Mouse (Mus musculus) lung, adult 18-20 months (tissue): ENCODE measurements around the gene Tnfrsf12a.

Source experiments
- DNase-seq, 2 experiments: peaks; one replicate each; pipeline ENCODE4 v3.0.0; 2022; ENCODE audit warnings: mixed read lengths in 2 of 2

Gene Tnfrsf12a

GRCm38 (mm10) chr17:23677236-23677679 is at the start of gene Tnfrsf12a:
Gene Tnfrsf12a (minus strand): TSS chr17:23677468.
- DNase-seq: peak; percentile 90 to 92

DNA sequence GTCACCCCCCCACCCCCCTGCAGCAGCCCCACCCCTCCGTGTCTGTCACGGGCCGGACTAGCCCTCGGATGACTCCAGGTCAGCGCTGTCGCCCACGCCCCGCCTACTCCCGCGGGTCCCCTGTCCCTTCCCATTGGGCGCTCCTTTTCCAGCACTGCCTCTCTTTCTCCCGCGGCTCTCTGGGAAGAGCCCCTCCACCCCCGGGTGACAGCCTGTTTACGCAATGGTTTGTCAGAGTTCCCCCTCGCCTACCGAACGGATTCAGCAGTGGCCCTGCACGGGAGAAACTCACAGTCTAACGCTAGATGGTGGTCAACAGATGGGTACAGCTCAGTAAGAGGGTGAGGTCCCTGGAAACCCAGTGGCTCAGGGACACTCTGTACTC is 49.5 kb upstream of the Tnfrsf12a start:
- peak; percentile 83 to 89 for DNase-seq

GRCm38 (mm10) chr17:23725999-23726757 is 48.9 kb upstream of the Tnfrsf12a start, which contains the start of gene Pkmyt1:
Gene Pkmyt1 (plus strand): TSS chr17:23726336.
- DNase-seq: peak; percentile 94 to 96

GRCm38 (mm10) chr17:23725477-23725876 is 48.2 kb upstream of the Tnfrsf12a start:
- DNase-seq: no peak

DNA sequence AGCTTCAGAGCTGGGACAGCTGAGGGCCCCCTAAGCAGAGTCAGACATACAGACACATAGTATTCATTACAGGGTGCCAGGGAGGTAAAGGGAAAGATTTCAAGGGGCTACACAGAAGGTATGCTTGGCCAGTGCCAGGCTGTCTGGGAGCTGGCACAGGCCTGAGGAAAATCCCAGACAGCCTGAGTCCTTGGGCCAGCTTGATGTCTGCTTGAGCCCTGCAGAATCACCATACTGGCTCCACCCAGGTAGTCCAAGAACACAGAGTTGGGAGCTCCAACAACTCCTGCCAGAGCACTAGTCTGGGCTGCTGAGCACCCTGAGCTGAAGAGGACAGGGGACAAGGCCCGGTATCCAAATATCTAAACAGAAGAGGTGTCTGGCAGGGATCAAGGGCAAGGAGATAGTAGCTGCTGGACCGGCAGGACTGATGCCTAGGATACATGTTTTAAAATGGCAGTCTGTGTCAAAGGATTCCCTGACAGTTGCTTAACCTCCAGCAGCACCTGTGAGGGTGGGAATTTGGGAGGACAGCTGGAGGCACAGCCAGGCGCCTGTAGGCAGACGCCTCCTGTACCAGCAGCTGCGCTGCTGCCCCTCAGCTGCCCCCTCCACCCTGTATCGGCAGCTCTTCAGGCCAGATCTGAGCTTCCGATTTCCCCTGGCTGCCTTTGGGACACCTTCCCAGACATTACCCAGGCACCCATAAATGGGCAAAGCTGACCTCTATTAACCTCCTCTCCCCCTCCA is 45.3 kb upstream of the Tnfrsf12a start, which contains the start of gene 1520401A03Rik:
1520401A03Rik (minus strand) TSS at position 408 of the 750 bp plus-strand sequence.
- no peak for DNase-seq

- DNase-seq: no peak
These were observed 44.6 kb upstream of the Tnfrsf12a start for GRCm38 (mm10) chr17:23721886-23722285.

DNA sequence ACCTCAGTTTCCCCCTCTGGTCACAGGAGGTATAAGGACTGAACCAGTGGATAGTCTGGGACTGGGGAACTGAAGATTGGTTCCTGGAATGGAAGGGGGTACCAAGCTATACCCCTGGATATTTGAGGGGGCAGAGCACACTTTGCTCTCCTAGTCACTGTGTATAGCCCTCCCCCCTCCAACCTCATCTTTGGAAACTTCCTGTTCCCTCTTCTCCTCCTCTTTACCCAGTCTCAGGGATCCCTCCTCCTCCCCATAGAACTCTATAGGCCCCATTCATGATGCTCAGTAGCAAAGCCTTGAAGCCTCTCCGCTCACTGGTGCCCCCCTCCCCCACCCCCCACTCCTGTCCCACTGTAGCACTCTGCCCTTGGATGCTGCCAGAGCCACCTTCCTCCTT is 42.2 kb upstream of the Tnfrsf12a start:
- no peak for DNase-seq

DNA sequence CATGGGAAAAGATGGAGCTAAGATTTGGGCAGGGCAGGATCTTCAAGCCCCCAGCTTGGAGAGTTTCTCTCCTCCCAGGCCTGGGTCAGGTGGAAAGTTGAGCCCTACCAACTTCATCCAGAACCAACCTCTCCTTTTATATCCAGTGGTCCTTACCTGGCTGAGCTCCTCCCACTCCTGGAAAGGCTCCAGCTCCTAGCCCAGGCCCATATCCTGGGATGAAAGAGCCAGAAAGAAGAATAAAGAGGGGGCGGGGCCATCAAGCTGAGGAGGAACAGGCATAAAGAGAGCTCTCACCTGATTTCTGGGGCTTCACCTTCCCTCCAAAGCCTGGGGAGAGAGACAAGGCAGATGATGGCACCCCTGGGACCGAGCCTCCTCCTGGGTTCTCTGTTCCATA is 39.7 kb upstream of the Tnfrsf12a start:
- no peak for DNase-seq

DNA sequence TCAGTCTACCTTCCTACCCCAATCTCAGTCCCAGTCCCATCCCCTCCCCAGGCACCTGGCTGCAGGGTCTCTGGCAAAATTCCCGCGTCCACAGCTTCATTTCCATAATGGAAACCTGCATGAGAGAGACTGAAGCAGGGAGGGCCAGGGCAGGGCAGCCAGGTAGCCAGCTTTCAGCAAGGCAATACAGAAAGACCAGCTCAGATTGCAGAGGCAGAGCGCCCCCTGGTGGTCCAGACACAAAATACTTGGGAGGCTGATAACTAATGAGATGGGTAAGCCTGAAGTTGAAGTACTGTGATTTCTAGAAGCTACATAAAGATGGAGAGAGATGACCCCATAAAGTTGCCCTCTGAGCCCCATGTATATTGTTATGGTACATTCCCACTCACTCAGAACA is 28.9 kb upstream of the Tnfrsf12a start:
- peak; percentile 67 to 70 for DNase-seq

- no peak for DNase-seq
These were observed 28.3 kb upstream of the Tnfrsf12a start for GRCm38 (mm10) chr17:23705525-23706104.

- no peak for DNase-seq
These were observed 27.5 kb upstream of the Tnfrsf12a start for GRCm38 (mm10) chr17:23704741-23705140.

DNA sequence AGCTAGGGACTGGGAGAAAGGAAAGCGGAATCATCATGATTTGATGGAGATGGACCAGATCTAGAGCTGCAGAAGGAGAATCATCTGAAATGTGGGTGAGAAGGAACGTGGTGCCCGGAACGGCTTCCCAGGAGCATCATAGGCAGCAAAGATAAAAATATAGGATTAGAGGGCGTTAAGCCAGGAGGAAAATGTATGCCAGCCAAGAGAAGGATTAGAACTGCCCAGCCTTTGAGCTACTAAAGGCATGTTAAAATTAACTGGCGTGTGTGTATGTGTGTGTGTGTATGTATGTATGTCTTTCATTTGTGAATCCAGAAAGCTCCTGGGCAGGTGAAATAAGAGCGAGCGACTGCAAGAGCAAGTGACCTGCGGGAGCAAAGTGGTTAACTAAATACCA is 26.0 kb upstream of the Tnfrsf12a start:
- no peak for DNase-seq

- DNase-seq: peak; percentile 93 to 95
These were observed 22.8 kb upstream of the Tnfrsf12a start for GRCm38 (mm10) chr17:23700079-23700478.

DNA sequence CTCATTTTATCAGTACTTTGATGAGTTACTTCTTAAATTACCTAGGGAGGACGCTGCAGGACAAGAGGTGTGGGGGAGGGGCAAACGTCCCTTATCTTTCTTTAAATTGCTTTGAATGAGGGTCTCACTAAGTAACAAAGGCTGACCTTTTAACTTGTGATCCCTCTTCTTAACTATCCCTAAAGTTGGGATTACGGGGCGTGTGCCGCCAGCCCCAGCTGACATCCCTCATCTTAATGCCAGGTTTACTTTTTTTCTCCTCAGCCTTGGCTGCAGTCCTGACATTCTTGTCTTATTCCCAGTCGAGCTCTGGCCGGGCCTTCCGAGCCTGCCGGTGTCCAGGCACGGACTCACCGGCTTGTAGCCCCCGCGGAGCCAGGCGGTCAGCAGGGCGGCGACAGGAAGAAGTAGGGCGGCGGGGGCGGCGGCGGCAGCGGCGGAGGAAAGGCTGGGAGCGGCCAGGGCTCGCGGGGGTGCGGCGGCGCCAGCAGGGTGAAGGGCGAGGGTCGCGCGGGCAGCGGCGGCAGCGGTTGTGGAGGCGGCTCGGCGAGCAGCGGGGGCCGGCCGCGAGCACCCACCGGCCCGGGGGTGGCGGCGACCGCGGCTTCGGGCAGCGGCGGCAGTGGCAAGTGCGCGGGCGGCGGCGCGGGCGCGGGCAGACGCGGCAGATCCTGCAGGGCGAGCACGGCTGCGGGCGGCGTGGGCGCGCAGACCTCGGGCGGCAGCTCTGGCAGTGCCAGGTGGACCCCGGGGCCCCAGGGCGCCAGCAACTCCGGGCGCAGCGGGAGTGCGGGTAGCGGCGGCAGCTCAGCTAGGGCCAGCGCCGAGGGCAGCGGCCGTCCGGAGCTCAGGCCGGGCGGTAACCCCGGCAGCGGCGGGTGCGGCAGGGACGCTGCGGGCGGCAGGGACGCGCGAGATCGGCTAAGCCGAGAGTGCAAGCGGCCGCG is 22.1 kb upstream of the Tnfrsf12a start:
- peak; percentile 55 to 56 for DNase-seq

DNA sequence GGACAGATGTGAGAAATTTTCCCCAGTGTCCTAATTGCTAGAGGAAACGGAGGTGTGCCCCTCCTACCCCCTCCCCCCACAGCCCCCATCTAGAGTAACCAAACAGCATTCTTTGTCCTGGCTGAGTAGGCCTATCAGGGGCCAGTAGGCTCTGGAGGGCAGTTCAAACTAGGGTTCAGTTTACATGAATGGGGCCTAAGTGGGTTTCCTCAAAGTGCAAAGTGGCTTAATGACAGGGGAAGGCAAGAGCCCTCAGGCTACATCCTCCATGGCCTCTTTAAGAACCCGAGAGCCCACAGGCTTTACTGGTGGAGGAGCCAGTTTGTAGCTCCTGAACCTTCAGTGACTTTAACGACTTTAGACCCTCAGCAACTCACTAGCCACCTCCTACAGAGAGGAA is 18.5 kb upstream of the Tnfrsf12a start:
- DNase-seq: no peak

- DNase-seq: no peak
These were observed 17.2 kb upstream of the Tnfrsf12a start for GRCm38 (mm10) chr17:23694491-23694890.

DNA sequence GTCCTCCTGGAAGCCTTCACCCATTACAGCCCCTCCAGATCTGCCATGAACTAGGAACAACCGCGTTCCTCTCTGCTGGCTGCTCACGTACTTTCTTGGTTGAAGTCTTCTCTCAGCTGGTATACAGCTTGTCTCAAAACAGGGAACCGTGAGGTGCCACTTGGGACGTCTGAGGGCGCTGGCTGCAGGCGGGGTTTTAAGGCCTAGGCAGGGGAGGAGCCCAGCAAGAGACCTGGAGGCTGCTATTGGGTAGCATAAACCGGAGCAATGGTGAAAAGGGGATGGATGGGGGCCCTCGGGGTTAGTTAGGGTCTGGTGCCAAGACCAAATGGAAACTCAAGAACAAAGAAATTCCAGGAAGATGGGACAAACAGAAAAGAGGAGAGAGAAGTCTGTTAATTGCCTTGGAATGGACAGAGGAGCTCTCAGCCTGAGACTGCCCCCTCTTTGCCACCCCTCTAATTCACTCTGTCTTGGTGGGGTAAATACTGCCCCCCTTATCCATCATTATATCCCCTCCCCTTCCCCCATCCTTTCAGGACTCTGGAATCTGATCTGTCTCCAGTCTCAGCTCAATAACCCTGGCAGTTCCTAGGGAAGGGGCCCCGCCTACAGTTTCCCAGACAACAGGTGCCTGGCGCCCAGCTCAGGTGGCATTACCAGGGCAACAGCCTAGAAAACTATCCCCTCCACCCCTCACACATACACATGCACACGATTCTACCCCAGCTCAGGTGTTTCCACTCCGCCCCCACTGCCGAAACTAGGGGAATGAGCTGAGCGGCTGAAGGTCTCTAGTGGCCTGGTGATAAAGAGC is 6.8 kb upstream of the Tnfrsf12a start, which contains the start of gene Cldn9:
Cldn9 (minus strand) TSS at position 171 of the 817 bp plus-strand sequence.
- DNase-seq: no peak

DNA sequence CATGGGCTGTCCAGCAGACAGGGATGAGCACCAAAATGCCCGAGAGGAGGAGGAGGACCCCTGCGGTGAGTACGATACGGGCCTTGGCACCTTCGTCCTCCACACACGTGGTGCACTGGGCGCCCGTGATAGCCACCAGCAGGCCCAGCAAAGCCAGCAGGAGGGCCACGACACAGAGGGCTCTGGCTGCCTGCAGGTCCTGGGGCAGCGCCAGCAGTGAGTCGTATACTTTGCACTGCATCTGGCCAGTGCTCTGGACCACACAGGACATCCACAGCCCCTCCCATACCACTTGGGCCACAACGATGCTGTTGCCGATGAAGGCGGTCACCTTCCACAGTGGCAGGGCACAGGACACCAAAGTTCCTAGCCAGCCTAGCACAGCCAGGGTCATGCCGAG is 6.0 kb upstream of the Tnfrsf12a start:
- no peak for DNase-seq

GRCm38 (mm10) chr17:23682530-23682929 is 5.3 kb upstream of the Tnfrsf12a start:
- DNase-seq: no peak

DNA sequence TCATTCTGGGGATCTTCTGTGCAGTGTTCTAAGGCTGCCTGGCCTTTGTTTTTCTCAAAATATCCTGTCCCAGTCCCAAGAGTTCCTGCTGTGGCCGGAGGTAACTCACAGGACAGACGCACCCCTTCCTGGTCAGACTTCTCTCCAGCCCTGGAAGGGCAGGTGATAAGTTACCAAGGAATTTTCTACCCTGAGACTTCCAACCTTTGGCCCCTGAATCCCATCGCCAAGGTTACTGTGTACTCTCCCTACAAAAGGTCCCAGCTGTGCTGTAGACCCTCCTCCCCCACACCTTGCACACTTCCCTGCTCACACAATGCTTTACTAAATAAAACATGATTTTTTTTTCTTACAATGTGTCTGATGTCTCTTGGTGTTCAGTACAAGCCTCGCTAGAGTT is 4.8 kb upstream of the Tnfrsf12a start:
- no peak for DNase-seq

- peak in 1 of 2 experiments; percentile 31 for DNase-seq
These were observed 3.8 kb upstream of the Tnfrsf12a start for GRCm38 (mm10) chr17:23681086-23681485.
